8 mouse cellular contexts compared by ENCODE assay signal in genomic region chr11:58954170-58954419, GRCm38 (mm10). TPM values are rescaled to one million over a fixed set of nuclear protein-coding genes. Genes with fewer than 3 reads are reported as not detected.
A peak's percentile ranks its signal among the peaks of the same experiment; 100 is the strongest.
DNase-seq lines count a peak whose midpoint lies in the region; ATAC-seq and TF ChIP-seq lines count a peak whose summit lies in the region.
"Not testable (repeated sequence)": the region's sequence is repeated elsewhere in the genome, so short reads cannot be mapped to it uniquely, and the experiment has no call there.

No protein-coding gene starts in this region.

- H3K4me3 ChIP-seq in MEL (ENCODE audit: control insufficient read depth in 1 of 2, insufficient read depth in 1 of 2, low read depth in 2 of 2, low read length in 2 of 2) = peak overlapping the region; percentile 12 to 60; a peak in 3 of 4 replicates
- peak overlapping the region; percentile 69 for H3K4me3 ChIP-seq in embryonic facial prominence, embryonic 15.5 days (replicated peaks)
- peak overlapping the region; percentile 82 for H3K4me3 ChIP-seq in heart, embryonic 11.5 days (ENCODE audit: low read depth, low read length)
- H3K4me3 ChIP-seq in hindbrain, embryonic 16.5 days (ENCODE audit: low read length) = peak overlapping the region; percentile 57
- peak overlapping the region; percentile 72 for H3K4me3 ChIP-seq in limb, embryonic 10.5 days
- H3K4me3 ChIP-seq in lung, adult 2 months (replicated peaks; ENCODE audit: extremely low read depth, low read depth, low read length) = peak overlapping the region; percentile 89
- peak overlapping the region; percentile 81 for H3K4me3 ChIP-seq in midbrain, postnatal 0 days (ENCODE audit: low read depth, low read length)
- H3K4me3 ChIP-seq in stomach, embryonic 15.5 days (replicated peaks) = peak overlapping the region; percentile 60

- not testable (repeated sequence) for TF ChIP-seq RAD21 in MEL (IDR thresholded peaks at IDR 0.05; ENCODE audit: low read depth, low read length)

- peak overlapping the region; percentile 93 for H3K4me2 ChIP-seq in embryonic facial prominence, embryonic 15.5 days (replicated peaks)
- H3K4me2 ChIP-seq in heart, embryonic 11.5 days = peak overlapping the region; percentile 87
- H3K4me2 ChIP-seq in hindbrain, embryonic 16.5 days (ENCODE audit: low read length) = peak overlapping the region; percentile 95
- H3K4me2 ChIP-seq in midbrain, postnatal 0 days (ENCODE audit: low read depth, low read length, poor library complexity, severe bottlenecking) = peak overlapping the region; percentile 91
- peak overlapping the region; percentile 95 for H3K4me2 ChIP-seq in stomach, embryonic 15.5 days

- peaks cover 11% of the 10 kb centered on the region for H3K79me2 ChIP-seq in MEL (ENCODE audit: control insufficient read depth, insufficient read depth, low read length, poor library complexity)

- 0% methylated on average over 17 of the region's 17 CpGs for WGBS in embryonic facial prominence, embryonic 15.5 days
- under 1% methylated on average over 15 of the region's 17 CpGs for WGBS in heart, embryonic 11.5 days (ENCODE audit: insufficient replicate concordance)
- under 1% methylated on average over 16 of the region's 17 CpGs for WGBS in hindbrain, embryonic 16.5 days
- under 1% methylated on average over 17 of the region's 17 CpGs for WGBS in limb, embryonic 10.5 days
- under 1% methylated on average over 17 of the region's 17 CpGs for WGBS in lung, adult 2 months
- under 1% methylated on average over 11 of the region's 17 CpGs for WGBS in midbrain, postnatal 0 days
- WGBS in stomach, embryonic 15.5 days = under 1% methylated on average over 17 of the region's 17 CpGs

- TF ChIP-seq EP300 in MEL (IDR thresholded peaks at IDR 0.05; ENCODE audit: low read depth in 1 of 2, low read length in 2 of 2) = not testable (repeated sequence)

- peak overlapping the region; percentile 80 for H3K27ac ChIP-seq in MEL (ENCODE audit: control insufficient read depth, low read depth, low read length)
- H3K27ac ChIP-seq in embryonic facial prominence, embryonic 15.5 days (replicated peaks) = peak overlapping the region; percentile 100
- peak overlapping the region; percentile 99 for H3K27ac ChIP-seq in heart, embryonic 11.5 days (ENCODE audit: low read depth, low read length)
- H3K27ac ChIP-seq in hindbrain, embryonic 16.5 days (ENCODE audit: low read depth, low read length) = peak overlapping the region; percentile 99
- H3K27ac ChIP-seq in limb, embryonic 10.5 days = peak overlapping the region; percentile 92
- H3K27ac ChIP-seq in midbrain, postnatal 0 days (ENCODE audit: low read depth, low read length) = peak overlapping the region; percentile 97
- peak overlapping the region; percentile 100 for H3K27ac ChIP-seq in stomach, embryonic 15.5 days

- H3K36me3 ChIP-seq in MEL (ENCODE audit: control insufficient read depth in 1 of 2, insufficient read depth in 2 of 2, low read length in 2 of 2) = peaks cover 0 to 14% of the 10 kb centered on the region in 2 experiments; a peak in 2 of 4 replicates
- not testable (repeated sequence) for H3K36me3 ChIP-seq in embryonic facial prominence, embryonic 15.5 days; heart, embryonic 11.5 days (ENCODE audit: control insufficient read depth, insufficient read depth, low read length); hindbrain, embryonic 16.5 days (ENCODE audit: control insufficient read depth, insufficient read depth, low read length); midbrain, postnatal 0 days (ENCODE audit: insufficient read depth, low read length); stomach, embryonic 15.5 days
- peaks cover 10% of the 10 kb centered on the region for H3K36me3 ChIP-seq in limb, embryonic 10.5 days

- not testable (repeated sequence) for H3K27me3 ChIP-seq in MEL (ENCODE audit: control insufficient read depth in 1 of 2, insufficient read depth in 2 of 2, low read length in 2 of 2); embryonic facial prominence, embryonic 15.5 days; hindbrain, embryonic 16.5 days (replicated peaks; ENCODE audit: control insufficient read depth, insufficient read depth, low read length); midbrain, postnatal 0 days (ENCODE audit: insufficient read depth, low read length); stomach, embryonic 15.5 days (replicated peaks)
- peaks cover 23% of the 10 kb centered on the region for H3K27me3 ChIP-seq in heart, embryonic 11.5 days (ENCODE audit: control insufficient read depth, insufficient read depth, low read length)
- H3K27me3 ChIP-seq in limb, embryonic 10.5 days (ENCODE audit: low read depth, poor library complexity, severe bottlenecking) = peaks cover 72% of the 10 kb centered on the region

- not testable (repeated sequence) for H3K9me3 ChIP-seq in MEL (replicated peaks; ENCODE audit: insufficient read depth, low read length); embryonic facial prominence, embryonic 15.5 days (replicated peaks); heart, embryonic 11.5 days (replicated peaks; ENCODE audit: control insufficient read depth, low read length); hindbrain, embryonic 16.5 days (ENCODE audit: control insufficient read depth, low read length); limb, embryonic 10.5 days (replicated peaks); midbrain, postnatal 0 days (ENCODE audit: low read length); stomach, embryonic 15.5 days

- DNase-seq in MEL (ENCODE audit: low read depth, low spot score); midbrain, postnatal 0 days (ENCODE audit: low spot score): not testable (repeated sequence)
- DNase-seq in limb, embryonic 10.5 days (ENCODE audit: low spot score) = peak; percentile 62
- peak; percentile 72 for DNase-seq in lung, adult 2 months

- not testable (repeated sequence) for TF ChIP-seq POLR2A in MEL (IDR thresholded peaks at IDR 0.05; ENCODE audit: control insufficient read depth in 1 of 2, insufficient read depth in 1 of 2, low read depth in 1 of 2, low read length in 2 of 2, poor library complexity in 1 of 2)
- 0 out of 2 replicates have a peak, but pooled peaks have one; percentile 4 for TF ChIP-seq POLR2A in lung, adult 2 months (IDR thresholded peaks at IDR 0.05; ENCODE audit: borderline replicate concordance, extremely low read depth, low read depth, low read length)

- not testable (repeated sequence) for TF ChIP-seq CTCF in MEL (IDR thresholded peaks at IDR 0.05 in 2 of 3, conservative IDR thresholded peaks at IDR 0.05 in 1 of 3; ENCODE audit: control insufficient read depth in 1 of 3, insufficient read depth in 1 of 3, low read depth in 2 of 3, low read length in 3 of 3, poor library complexity in 1 of 3, severe bottlenecking in 1 of 3); lung, adult 2 months (IDR thresholded peaks at IDR 0.05; ENCODE audit: insufficient read depth, low read length); midbrain, postnatal 0 days (IDR thresholded peaks at IDR 0.05)

- ATAC-seq in embryonic facial prominence, embryonic 15.5 days (ENCODE audit: insufficient number of reproducible peaks, low FRiP score, low TSS enrichment, low read depth); hindbrain, embryonic 16.5 days; midbrain, postnatal 0 days (ENCODE audit: low FRiP score); stomach, embryonic 15.5 days (ENCODE audit: insufficient read depth, low FRiP score, low read depth): not testable (repeated sequence)
- 0 out of 2 replicates have a peak, but pooled peaks have one; percentile 12 for ATAC-seq in heart, embryonic 11.5 days (replicated peaks; ENCODE audit: insufficient number of reproducible peaks, low FRiP score, low TSS enrichment)

- H3K9ac ChIP-seq in MEL (ENCODE audit: control insufficient read depth, low read depth, low read length, poor library complexity, severe bottlenecking) = peak overlapping the region; percentile 71
- peak overlapping the region; percentile 40 for H3K9ac ChIP-seq in embryonic facial prominence, embryonic 15.5 days
- peak overlapping the region; percentile 74 for H3K9ac ChIP-seq in heart, embryonic 11.5 days (ENCODE audit: low read depth, low read length)
- peak overlapping the region; percentile 86 for H3K9ac ChIP-seq in hindbrain, embryonic 16.5 days (ENCODE audit: low read depth, low read length)
- H3K9ac ChIP-seq in midbrain, postnatal 0 days (replicated peaks; ENCODE audit: low read length, poor library complexity, severe bottlenecking) = peak overlapping the region; percentile 84
- H3K9ac ChIP-seq in stomach, embryonic 15.5 days = peak overlapping the region; percentile 54

- H3K4me1 ChIP-seq in MEL (ENCODE audit: control insufficient read depth in 1 of 2, insufficient read depth in 2 of 2, low read length in 2 of 2) = peaks cover 5 to 16% of the 10 kb centered on the region in 2 experiments; a peak in 3 of 4 replicates
- peaks cover 38% of the 10 kb centered on the region for H3K4me1 ChIP-seq in embryonic facial prominence, embryonic 15.5 days
- peaks cover 23% of the 10 kb centered on the region for H3K4me1 ChIP-seq in heart, embryonic 11.5 days (ENCODE audit: control insufficient read depth, insufficient read depth, low read length)
- H3K4me1 ChIP-seq in hindbrain, embryonic 16.5 days (ENCODE audit: control insufficient read depth, insufficient read depth, low read depth, low read length) = peaks cover 41% of the 10 kb centered on the region
- peaks cover 36% of the 10 kb centered on the region for H3K4me1 ChIP-seq in limb, embryonic 10.5 days
- H3K4me1 ChIP-seq in lung, adult 2 months (ENCODE audit: control insufficient read depth, insufficient read depth, low read length) = not testable (repeated sequence)
- peaks cover 13% of the 10 kb centered on the region for H3K4me1 ChIP-seq in midbrain, postnatal 0 days (ENCODE audit: insufficient read depth, low read length)
- peaks cover 28% of the 10 kb centered on the region for H3K4me1 ChIP-seq in stomach, embryonic 15.5 days

RNA-seq across cellular contexts. Expression of gene Hist3h2a, which starts 0.4 kb away (rescaled TPM):
- total RNA-seq in MEL (2012; rRNA removed) = 184 and 300 TPM in 2 replicates
- under 1 TPM in 1 of 2 experiments, not detected in 1; 0.42 TPM for polyA plus RNA-seq in MEL (2012; ENCODE audit: insufficient read depth in 1 of 2, insufficient read length in 2 of 2, low read depth in 1 of 2, low replicate concordance in 2 of 2, missing spikeins in 1 of 2)
- 37.0 and 38.3 TPM in 2 replicates for polyA plus RNA-seq in embryonic facial prominence, embryonic 15.5 days (2015; fragmentation: Nextera tagmentation; extraction: Ambion mirVana)
- 22.5 and 23.3 TPM in 2 replicates for polyA plus RNA-seq in heart, embryonic 11.5 days (2014; fragmentation: Nextera tagmentation; extraction: Ambion mirVana)
- polyA plus RNA-seq in hindbrain, embryonic 16.5 days (2015; fragmentation: Nextera tagmentation; extraction: Ambion mirVana) = 85.3 and 89.6 TPM in 2 replicates
- polyA plus RNA-seq in limb, embryonic 10.5 days (2016; fragmentation: Nextera tagmentation; extraction: Ambion mirVana) = 8.4 and 11.3 TPM in 2 replicates
- polyA plus RNA-seq in lung, adult 2 months (2012; rRNA removed) = 19.7 and 25.5 TPM in 2 replicates
- 163 and 242 TPM in 2 replicates for total RNA-seq in midbrain, postnatal 0 days (2014; rRNA removed)
- polyA plus RNA-seq in midbrain, postnatal 0 days (2015; fragmentation: Nextera tagmentation; extraction: Ambion mirVana) = 42.0 and 46.2 TPM in 2 replicates
- 29.6 and 32.2 TPM in 2 replicates for polyA plus RNA-seq in stomach, embryonic 15.5 days (2015; fragmentation: Nextera tagmentation; extraction: Ambion mirVana)

RNA-seq across cellular contexts. Expression of gene Trim17, which starts 0.4 kb away (rescaled TPM):
- total RNA-seq in MEL (2012; rRNA removed) = 0.50 and 0.52 TPM in 2 replicates
- polyA plus RNA-seq in MEL (2012; ENCODE audit: insufficient read depth in 1 of 2, insufficient read length in 2 of 2, low read depth in 1 of 2, low replicate concordance in 2 of 2, missing spikeins in 1 of 2) = under 1 TPM in 1 of 2 experiments, not detected in 1; 0.82 TPM
- polyA plus RNA-seq in embryonic facial prominence, embryonic 15.5 days (2015; fragmentation: Nextera tagmentation; extraction: Ambion mirVana) = 0.42 and 0.59 TPM in 2 replicates
- 1.0 and 1.1 TPM in 2 replicates for polyA plus RNA-seq in heart, embryonic 11.5 days (2014; fragmentation: Nextera tagmentation; extraction: Ambion mirVana)
- 1.1 and 1.8 TPM in 2 replicates for polyA plus RNA-seq in hindbrain, embryonic 16.5 days (2015; fragmentation: Nextera tagmentation; extraction: Ambion mirVana)
- 0.31 and 0.35 TPM in 2 replicates for polyA plus RNA-seq in limb, embryonic 10.5 days (2016; fragmentation: Nextera tagmentation; extraction: Ambion mirVana)
- polyA plus RNA-seq in lung, adult 2 months (2012; rRNA removed) = 0.97 and 1.1 TPM in 2 replicates
- total RNA-seq in midbrain, postnatal 0 days (2014; rRNA removed) = 2.2 and 6.2 TPM in 2 replicates
- 0.67 and 0.72 TPM in 2 replicates for polyA plus RNA-seq in midbrain, postnatal 0 days (2015; fragmentation: Nextera tagmentation; extraction: Ambion mirVana)
- polyA plus RNA-seq in stomach, embryonic 15.5 days (2015; fragmentation: Nextera tagmentation; extraction: Ambion mirVana) = 0.19 and 0.28 TPM in 2 replicates

RNA-seq across cellular contexts. Expression of gene Hist3h2ba, which starts 5.4 kb away (rescaled TPM):
- 48.2 and 147 TPM in 2 replicates for total RNA-seq in MEL (2012; rRNA removed)
- under 1 TPM in 1 of 2 experiments, not detected in 1; 0.21 TPM for polyA plus RNA-seq in MEL (2012; ENCODE audit: insufficient read depth in 1 of 2, insufficient read length in 2 of 2, low read depth in 1 of 2, low replicate concordance in 2 of 2, missing spikeins in 1 of 2)
- polyA plus RNA-seq in embryonic facial prominence, embryonic 15.5 days (2015; fragmentation: Nextera tagmentation; extraction: Ambion mirVana) = 43.6 and 55.8 TPM in 2 replicates
- 6.4 and 8.4 TPM in 2 replicates for polyA plus RNA-seq in heart, embryonic 11.5 days (2014; fragmentation: Nextera tagmentation; extraction: Ambion mirVana)
- polyA plus RNA-seq in hindbrain, embryonic 16.5 days (2015; fragmentation: Nextera tagmentation; extraction: Ambion mirVana) = 249 and 250 TPM in 2 replicates
- 3.2 and 4.5 TPM in 2 replicates for polyA plus RNA-seq in limb, embryonic 10.5 days (2016; fragmentation: Nextera tagmentation; extraction: Ambion mirVana)
- polyA plus RNA-seq in lung, adult 2 months (2012; rRNA removed) = 0.62 and 2.4 TPM in 2 replicates
- 552 and 1,117 TPM in 2 replicates for total RNA-seq in midbrain, postnatal 0 days (2014; rRNA removed)
- polyA plus RNA-seq in midbrain, postnatal 0 days (2015; fragmentation: Nextera tagmentation; extraction: Ambion mirVana) = 114 and 126 TPM in 2 replicates
- 42.0 and 45.8 TPM in 2 replicates for polyA plus RNA-seq in stomach, embryonic 15.5 days (2015; fragmentation: Nextera tagmentation; extraction: Ambion mirVana)

RNA-seq across cellular contexts. Expression of gene Rnf187, which starts 15.4 kb away (rescaled TPM):
- total RNA-seq in MEL (2012; rRNA removed) = 282 and 337 TPM in 2 replicates
- 1,000 to 10,000 TPM in 1 of 2 experiments, 100 to 1,000 TPM in 1; 280 to 3,830 TPM for polyA plus RNA-seq in MEL (2012; ENCODE audit: insufficient read depth in 1 of 2, insufficient read length in 2 of 2, low read depth in 1 of 2, low replicate concordance in 2 of 2, missing spikeins in 1 of 2)
- polyA plus RNA-seq in embryonic facial prominence, embryonic 15.5 days (2015; fragmentation: Nextera tagmentation; extraction: Ambion mirVana) = 243 and 249 TPM in 2 replicates
- polyA plus RNA-seq in heart, embryonic 11.5 days (2014; fragmentation: Nextera tagmentation; extraction: Ambion mirVana) = 172 and 192 TPM in 2 replicates
- polyA plus RNA-seq in hindbrain, embryonic 16.5 days (2015; fragmentation: Nextera tagmentation; extraction: Ambion mirVana) = 563 and 570 TPM in 2 replicates
- 222 and 238 TPM in 2 replicates for polyA plus RNA-seq in limb, embryonic 10.5 days (2016; fragmentation: Nextera tagmentation; extraction: Ambion mirVana)
- 190 and 269 TPM in 2 replicates for polyA plus RNA-seq in lung, adult 2 months (2012; rRNA removed)
- total RNA-seq in midbrain, postnatal 0 days (2014; rRNA removed) = 925 and 964 TPM in 2 replicates
- 700 and 703 TPM in 2 replicates for polyA plus RNA-seq in midbrain, postnatal 0 days (2015; fragmentation: Nextera tagmentation; extraction: Ambion mirVana)
- polyA plus RNA-seq in stomach, embryonic 15.5 days (2015; fragmentation: Nextera tagmentation; extraction: Ambion mirVana) = 229 and 235 TPM in 2 replicates

RNA-seq across cellular contexts. Expression of gene Trim11, which starts 23.8 kb away (rescaled TPM):
- 22.9 and 27.0 TPM in 2 replicates for total RNA-seq in MEL (2012; rRNA removed)
- polyA plus RNA-seq in MEL (2012; ENCODE audit: insufficient read depth in 1 of 2, insufficient read length in 2 of 2, low read depth in 1 of 2, low replicate concordance in 2 of 2, missing spikeins in 1 of 2) = 10 to 100 TPM in 1 of 2 experiments, not detected in 1; 24.8 TPM
- polyA plus RNA-seq in embryonic facial prominence, embryonic 15.5 days (2015; fragmentation: Nextera tagmentation; extraction: Ambion mirVana) = 23.3 and 24.1 TPM in 2 replicates
- 26.1 and 27.5 TPM in 2 replicates for polyA plus RNA-seq in heart, embryonic 11.5 days (2014; fragmentation: Nextera tagmentation; extraction: Ambion mirVana)
- polyA plus RNA-seq in hindbrain, embryonic 16.5 days (2015; fragmentation: Nextera tagmentation; extraction: Ambion mirVana) = 20.7 and 21.4 TPM in 2 replicates
- 17.8 and 20.7 TPM in 2 replicates for polyA plus RNA-seq in limb, embryonic 10.5 days (2016; fragmentation: Nextera tagmentation; extraction: Ambion mirVana)
- polyA plus RNA-seq in lung, adult 2 months (2012; rRNA removed) = 31.4 and 38.3 TPM in 2 replicates
- 23.7 and 27.8 TPM in 2 replicates for total RNA-seq in midbrain, postnatal 0 days (2014; rRNA removed)
- 15.2 and 16.5 TPM in 2 replicates for polyA plus RNA-seq in midbrain, postnatal 0 days (2015; fragmentation: Nextera tagmentation; extraction: Ambion mirVana)
- 17.9 and 19.1 TPM in 2 replicates for polyA plus RNA-seq in stomach, embryonic 15.5 days (2015; fragmentation: Nextera tagmentation; extraction: Ambion mirVana)

Comparison
In these comparisons a context has a peak if more than half of its experiments do, and no peak if none do; other contexts are left out.
1. H3K4me3 ChIP-seq: peak in every context shown above with its lines; median percentile 89 in lung, adult 2 months; 82 in heart, embryonic 11.5 days; 81 in midbrain, postnatal 0 days; 72 in limb, embryonic 10.5 days; 69 in embryonic facial prominence, embryonic 15.5 days; 60 in stomach, embryonic 15.5 days; 57 in hindbrain, embryonic 16.5 days; 36 in MEL.